Mouse (Mus musculus) CH12.LX (cell line): ENCODE measurements at regions not wholly inside any gene's neighbourhood (a gene's known extent, or its start where the extent isn't known, plus 50 kb on each side); places are given as distances from the start of the nearest gene placed in this dataset.

ENCODE experiments used
- CHD1 ChIP-seq: IDR thresholded peaks from 2 replicates; pipeline ENCODE4 v1.6.1; 2012; ENCODE audit warnings: low read depth, low read length, improper control_type of control experiment, inconsistent platforms
- CTCF ChIP-seq, 2 experiments: IDR thresholded peaks in 1 of 2; conservative IDR thresholded peaks in 1 of 2; 2 replicates each; pipeline ENCODE4 v1.5.1; 2011 to 2012; ENCODE audit warnings: low read depth in 2 of 2, low read length in 2 of 2, improper control_type of control experiment in 1 of 2, inconsistent platforms in 1 of 2, mild to moderate bottlenecking in 1 of 2, moderate library complexity in 1 of 2
- HCFC1 ChIP-seq: IDR thresholded peaks from 2 replicates; pipeline ENCODE4 v1.6.1; 2012; ENCODE audit warnings: low read depth, mild to moderate bottlenecking, inconsistent platforms, low read length, improper control_type of control experiment
- MYC ChIP-seq: IDR thresholded peaks from 2 replicates; pipeline ENCODE4 v1.6.1; 2011; ENCODE audit warnings: low read depth, mild to moderate bottlenecking, improper control_type of control experiment, low read length
- PAX5 ChIP-seq: IDR thresholded peaks from 2 replicates; pipeline ENCODE4 v1.6.1; 2012; ENCODE audit warnings: low read length, inconsistent platforms, mixed read lengths
- UBTF ChIP-seq: IDR thresholded peaks from 2 replicates; pipeline ENCODE4 v1.6.1; 2012; ENCODE audit warnings: low read depth, mild to moderate bottlenecking, inconsistent platforms, low read length, improper control_type of control experiment, moderate library complexity
- ZMIZ1 ChIP-seq: IDR thresholded peaks from 2 replicates; pipeline ENCODE4 v1.6.1; 2012; ENCODE audit warnings: low read depth, mild to moderate bottlenecking, inconsistent platforms, low read length, improper control_type of control experiment

DNA sequence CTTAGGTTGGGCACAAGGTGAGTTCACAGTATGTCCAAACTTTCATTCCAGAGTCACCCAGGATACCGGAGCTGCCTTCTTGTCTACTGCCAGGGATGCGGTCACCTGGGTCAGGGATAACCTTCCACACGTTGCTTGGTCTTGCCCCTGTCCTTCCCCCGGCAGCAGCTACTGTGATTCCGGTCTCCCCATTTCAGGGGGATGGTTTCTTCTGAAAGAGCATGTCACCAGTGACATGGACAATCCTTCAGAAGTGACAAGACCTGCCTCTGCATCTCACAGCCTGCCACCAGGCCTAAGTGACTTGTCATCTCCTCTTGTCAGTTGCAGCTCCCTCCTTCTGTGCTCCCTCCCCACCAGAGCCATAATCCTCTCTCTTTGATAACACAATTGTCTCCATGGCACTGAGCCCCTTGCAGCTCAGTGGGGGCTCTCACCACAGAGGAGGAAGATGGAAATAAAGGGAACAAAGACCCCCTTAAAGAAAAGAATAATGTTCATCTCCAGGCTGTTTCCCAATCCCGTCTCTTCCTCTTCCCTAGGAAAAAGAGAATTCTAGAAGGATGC, 234.9 kb upstream of the 4931429L15Rik start:
- TF ChIP-seq CTCF (conservative IDR thresholded peaks at IDR 0.05 in 1 of 2, IDR thresholded peaks at IDR 0.05 in 1 of 2; ENCODE audit: low read depth in 2 of 2, low read length in 2 of 2), result no peak
- TF ChIP-seq ZMIZ1, result no peak
- TF ChIP-seq CHD1, result no peak
- no peak for TF ChIP-seq HCFC1
- TF ChIP-seq PAX5, result no peak
- TF ChIP-seq MYC, result no peak
- no peak for TF ChIP-seq UBTF
